Mouse (Mus musculus): ENCODE measurements around the gene Olfr229.
"Not testable (repeated sequence)": the region's sequence is repeated elsewhere in the genome, so short reads cannot be mapped to it uniquely, and the experiment has no call there.

Olfr229 gene

DNA sequence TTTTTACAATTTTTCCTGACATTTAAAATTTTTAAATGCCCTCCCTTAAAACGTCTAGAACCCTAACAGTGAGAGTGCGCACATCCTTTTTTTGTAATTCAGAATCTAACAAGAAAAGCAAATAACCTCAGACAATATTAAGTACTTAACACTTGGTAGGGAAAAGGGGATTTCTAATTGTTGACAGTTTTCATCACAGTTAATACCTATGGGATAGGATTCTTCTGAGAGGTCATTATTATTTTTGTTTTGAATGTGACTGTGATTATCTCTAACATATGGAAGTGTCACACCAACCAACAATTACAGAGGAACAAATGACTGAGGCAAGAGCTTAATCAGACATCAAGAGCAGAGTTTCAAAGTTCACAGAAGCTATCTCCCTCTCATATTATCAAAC, at the start of gene Olfr229:
TSS of gene Olfr229 (plus strand) at position 301 of the 400 bp plus-strand sequence.
- in situ Hi-C loops (cut with MseI, MboI): no loop called here

DNA sequence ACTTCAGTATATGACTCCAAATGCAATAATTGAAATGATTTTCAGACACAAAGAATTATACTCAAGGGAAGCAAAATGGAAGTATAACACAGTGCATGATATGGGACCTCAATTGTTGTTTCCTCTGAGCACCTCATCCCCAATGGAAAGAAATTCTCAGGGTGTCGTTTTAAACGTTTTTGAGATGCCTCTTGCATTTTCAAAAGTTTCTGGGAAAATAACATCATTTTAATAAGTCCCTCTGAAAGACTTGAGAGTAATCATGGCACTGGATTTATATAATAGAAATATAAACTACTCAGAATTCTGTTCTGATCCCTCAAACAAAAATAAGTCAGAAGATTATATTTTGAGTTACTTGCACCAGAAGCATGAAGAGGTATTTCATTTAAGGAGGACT, 41.0 kb upstream of the Olfr229 start, which contains the start of gene Olfr972:
TSS of gene Olfr972 (plus strand) at position 301 of the 400 bp plus-strand sequence.
- in situ Hi-C loops (cut with MseI, MboI): no loop called here

DNA sequence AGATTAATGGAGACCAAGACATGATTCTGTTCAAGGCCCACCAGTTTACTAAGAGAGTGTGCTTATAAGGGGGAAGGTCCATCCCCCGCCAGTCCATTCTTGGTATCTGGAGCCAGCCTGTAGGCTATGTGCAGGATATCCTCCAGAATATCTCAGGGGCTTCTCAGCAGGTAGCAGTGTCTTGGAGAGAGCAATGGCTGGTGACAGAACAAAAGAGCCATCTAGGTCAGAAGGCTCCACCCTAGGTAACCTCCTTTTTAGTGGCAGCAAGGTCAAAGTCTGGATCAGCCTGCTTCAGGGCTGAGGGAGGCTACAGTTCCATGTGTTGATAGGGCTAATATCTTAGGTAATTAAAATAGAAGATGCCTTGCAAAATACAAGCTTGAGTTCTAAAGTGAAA, 35.1 kb upstream of the Olfr229 start:
- in situ Hi-C loops (cut with MseI, MboI): not testable (repeated sequence)

DNA sequence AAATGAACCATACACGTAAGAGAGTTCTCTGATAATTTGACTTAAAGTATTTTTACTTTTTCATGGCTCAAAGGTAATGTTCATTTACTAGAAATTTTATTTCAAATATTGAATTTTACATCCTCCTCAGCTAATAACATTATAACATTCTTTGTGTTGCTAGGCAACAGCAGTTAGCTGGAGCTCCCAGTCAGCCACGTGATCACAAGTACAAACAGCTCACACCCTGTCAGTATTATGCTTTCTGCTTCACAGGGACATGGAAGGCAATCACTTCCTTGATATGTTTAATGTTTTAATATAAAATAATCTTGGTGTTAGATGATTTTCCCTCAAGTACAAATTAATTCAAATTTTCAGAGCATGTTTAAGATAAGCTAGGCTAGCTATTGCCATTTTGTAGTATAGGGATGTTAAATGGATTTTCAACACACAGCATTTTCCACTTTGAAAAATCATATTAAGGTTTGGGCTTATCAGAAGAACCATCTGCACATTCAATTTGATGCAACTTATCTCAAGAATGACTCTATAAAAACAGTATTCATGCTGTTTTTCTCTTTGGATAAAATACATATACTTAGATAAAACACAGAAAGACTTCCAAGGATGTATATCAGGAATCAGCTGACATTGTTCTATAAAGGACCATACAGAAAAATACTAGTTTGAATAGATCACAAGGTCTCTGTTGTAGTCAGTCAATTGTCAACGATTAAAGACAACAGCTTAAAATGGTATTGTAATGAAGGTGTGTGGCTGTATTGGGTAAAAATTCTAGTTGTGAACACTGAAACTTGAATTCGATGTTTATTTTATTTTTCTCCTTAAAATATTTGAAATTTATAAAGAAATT, 29.4 kb upstream of the Olfr229 start:
- in situ Hi-C loops (cut with MseI, MboI): not testable (repeated sequence)

DNA sequence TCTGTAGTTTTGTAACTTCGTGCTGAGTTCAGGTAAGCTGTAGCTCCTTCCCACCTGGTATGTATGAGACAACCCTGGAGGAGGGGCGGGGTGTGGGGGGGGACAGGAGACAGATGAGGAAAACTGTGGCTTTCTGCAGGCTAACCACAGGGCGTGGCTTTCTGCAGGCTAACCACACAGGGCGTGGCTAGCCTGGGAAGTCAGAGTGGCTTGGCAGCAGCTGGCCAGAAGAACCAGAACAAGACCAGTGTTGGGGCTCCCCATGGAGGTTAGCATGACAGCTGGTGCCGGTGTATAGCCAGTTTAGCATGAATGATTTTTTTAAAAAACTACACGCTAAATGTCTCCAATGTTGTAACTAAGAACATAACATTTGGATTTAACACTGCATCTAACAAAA, 2.0 kb upstream of the Olfr229 start:
- in situ Hi-C loops (cut with MseI, MboI): no loop called here

DNA sequence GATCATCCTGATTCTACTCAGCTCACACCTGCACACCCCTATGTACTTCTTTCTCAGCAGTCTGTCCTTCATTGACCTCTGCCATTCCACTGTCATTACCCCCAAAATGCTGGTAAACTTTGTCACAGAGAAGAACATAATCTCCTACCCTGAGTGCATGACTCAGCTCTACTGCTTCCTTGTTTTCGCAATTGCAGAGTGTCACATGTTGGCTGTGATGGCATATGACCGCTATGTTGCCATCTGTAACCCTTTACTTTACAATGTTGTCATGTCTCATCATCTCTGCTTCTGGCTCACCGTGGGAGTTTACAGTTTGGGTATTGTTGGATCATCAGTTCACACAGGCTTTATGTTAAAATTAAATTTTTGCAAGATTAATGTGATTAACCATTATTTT, 2.8 kb downstream of the Olfr229 start:
- in situ Hi-C loops (cut with MseI, MboI): no loop called here

DNA sequence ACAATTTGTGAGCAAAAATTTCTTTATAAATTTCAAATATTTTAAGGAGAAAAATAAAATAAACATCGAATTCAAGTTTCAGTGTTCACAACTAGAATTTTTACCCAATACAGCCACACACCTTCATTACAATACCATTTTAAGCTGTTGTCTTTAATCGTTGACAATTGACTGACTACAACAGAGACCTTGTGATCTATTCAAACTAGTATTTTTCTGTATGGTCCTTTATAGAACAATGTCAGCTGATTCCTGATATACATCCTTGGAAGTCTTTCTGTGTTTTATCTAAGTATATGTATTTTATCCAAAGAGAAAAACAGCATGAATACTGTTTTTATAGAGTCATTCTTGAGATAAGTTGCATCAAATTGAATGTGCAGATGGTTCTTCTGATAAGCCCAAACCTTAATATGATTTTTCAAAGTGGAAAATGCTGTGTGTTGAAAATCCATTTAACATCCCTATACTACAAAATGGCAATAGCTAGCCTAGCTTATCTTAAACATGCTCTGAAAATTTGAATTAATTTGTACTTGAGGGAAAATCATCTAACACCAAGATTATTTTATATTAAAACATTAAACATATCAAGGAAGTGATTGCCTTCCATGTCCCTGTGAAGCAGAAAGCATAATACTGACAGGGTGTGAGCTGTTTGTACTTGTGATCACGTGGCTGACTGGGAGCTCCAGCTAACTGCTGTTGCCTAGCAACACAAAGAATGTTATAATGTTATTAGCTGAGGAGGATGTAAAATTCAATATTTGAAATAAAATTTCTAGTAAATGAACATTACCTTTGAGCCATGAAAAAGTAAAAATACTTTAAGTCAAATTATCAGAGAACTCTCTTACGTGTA, 21.1 kb downstream of the Olfr229 start:
- in situ Hi-C loops (cut with MseI, MboI): not testable (repeated sequence)

DNA sequence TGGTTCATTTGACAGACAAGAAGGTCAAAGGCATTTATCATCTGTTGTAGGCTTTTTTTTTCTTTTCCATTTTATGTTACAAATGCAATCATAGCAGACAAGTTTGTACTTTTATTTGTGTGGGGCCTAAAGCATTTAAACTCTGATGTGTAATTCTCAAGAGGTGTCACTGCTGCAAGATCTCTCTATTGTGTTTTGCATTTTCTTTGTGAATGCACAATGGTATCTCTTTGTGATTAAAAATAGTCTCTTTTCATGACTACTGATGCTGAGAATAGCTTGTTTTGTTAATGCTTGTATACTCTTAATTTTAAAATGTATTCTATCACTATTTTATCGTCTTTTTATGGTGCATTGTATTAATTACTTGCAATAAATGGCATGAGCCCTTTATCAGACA, 21.7 kb downstream of the Olfr229 start:
- in situ Hi-C loops (cut with MseI, MboI): not testable (repeated sequence)

DNA sequence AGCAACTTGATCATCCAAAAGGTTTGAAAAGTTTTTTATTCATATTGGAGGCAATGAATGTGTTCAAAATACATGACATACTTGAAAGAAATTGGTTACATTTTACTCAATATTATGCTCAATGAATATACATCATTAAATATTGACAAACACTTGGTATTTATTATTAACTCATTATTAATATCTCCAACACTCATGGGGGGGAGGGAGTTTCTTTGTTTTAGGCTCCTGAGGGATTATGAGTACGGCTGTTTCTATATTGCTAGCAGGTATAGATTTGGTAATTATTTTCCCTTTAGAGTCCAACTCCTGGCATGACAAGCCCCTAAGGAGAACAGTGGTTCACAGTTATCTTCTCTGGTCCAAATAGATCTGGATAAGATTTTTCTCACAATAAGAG, 30.1 kb downstream of the Olfr229 start, which contains the start of gene Olfr974:
TSS of gene Olfr974 (plus strand) at position 301 of the 400 bp plus-strand sequence.
- in situ Hi-C loops (cut with MseI, MboI): no loop called here

DNA sequence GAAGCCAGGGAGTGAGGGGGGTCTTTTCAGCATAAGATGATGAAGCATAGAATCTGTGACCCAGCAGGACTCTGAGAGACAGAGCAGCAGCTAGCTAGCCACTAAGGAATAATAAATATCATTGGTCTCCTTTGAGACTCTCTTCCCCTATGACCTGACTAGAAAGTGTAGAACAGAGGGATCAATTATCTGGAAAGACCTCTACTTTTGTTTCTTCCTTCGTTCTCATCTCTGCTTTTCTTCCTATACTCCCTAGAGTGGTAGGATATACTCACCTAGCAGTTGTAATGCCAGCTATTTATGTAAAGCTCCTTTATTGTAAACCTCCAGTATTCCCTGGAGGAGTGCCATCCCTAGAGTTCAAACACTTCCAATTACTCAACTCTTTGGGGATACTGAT, 44.8 kb downstream of the Olfr229 start, which contains the start of gene Olfr975:
TSS of gene Olfr975 (minus strand) at position 101 of the 400 bp plus-strand sequence.
- in situ Hi-C loops (cut with MseI, MboI): no loop called here

DNA sequence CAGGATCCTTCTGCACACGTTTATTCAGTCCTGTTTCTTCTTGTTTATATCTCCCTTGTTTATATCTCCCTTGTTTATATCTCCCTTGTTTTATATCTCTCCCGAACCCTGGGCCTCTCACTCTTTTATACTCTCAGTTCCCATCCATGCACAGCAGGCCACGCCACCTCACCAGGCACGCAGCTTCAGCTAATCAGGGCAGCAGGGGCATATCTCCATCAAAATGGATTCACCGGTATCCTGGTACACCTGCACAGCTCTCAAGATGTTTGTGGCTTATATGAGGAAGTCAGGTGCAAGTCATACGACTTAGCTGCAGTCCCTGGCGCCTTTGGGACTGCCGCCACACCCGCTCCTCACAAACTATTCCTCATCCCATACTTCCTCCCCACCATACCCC, 53.9 kb downstream of the Olfr229 start, which contains the start of gene Olfr976:
TSS of gene Olfr976 (minus strand) at position 101 of the 400 bp plus-strand sequence.
- in situ Hi-C loops (cut with MseI, MboI): not testable (repeated sequence)

All from mouse trophoblast stem cell (cell line).